Mouse (Mus musculus): ENCODE measurements around the gene Lrch1.

DNA sequence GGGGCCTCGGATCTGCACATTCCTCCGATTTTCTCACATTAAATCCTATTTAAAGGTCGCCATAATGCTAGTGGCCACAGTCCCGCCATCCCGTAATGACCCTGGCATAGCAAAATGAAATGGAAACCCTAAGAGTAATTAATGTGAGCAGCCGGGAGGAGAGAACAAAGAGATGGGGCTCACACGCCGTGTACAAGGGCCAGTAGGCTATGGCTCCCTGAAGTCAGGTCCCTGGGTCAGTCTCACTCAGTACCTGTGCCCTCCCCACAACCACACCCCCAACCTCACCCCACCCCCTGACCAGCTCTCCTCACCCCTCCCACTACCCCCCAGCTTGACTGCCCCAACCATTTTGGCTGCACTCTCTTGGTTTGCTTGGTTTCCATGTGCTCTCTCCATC, 31.6 kb downstream of the Lrch1 start:
- TF ChIP-seq CTCF (IDR thresholded peaks at IDR 0.05; ENCODE audit: extremely low read depth, insufficient read depth, insufficient read length, insufficient replicate concordance) (no peak), POLR2A (IDR thresholded peaks at IDR 0.05; ENCODE audit: low read depth, low read length) (no peak)
